ENCODE assay signal across 8 mouse cellular contexts in genomic region chr7:126649231-126650051, GRCm38 (mm10). TPM values are rescaled to one million over a fixed set of nuclear protein-coding genes. Genes with fewer than 3 reads are reported as not detected.
A peak's percentile ranks its signal among the peaks of the same experiment; 100 is the strongest.
DNase-seq lines count a peak whose midpoint lies in the region; ATAC-seq and TF ChIP-seq lines count a peak whose summit lies in the region.

TSS of gene Sgf29 (plus strand) at chr7:126649309.

- H3K9ac ChIP-seq in kidney, embryonic 15.5 days, result peak within 1 kb of the TSS; percentile 75

- DNase-seq in A20 (ENCODE audit: low read depth, low spot score) (peak; percentile 97), liver (peak; percentile 94)
- DNase-seq in heart, embryonic 10.5 days (ENCODE audit: low spot score), result peak; percentile 94
- DNase-seq in spleen, postnatal 4 days (ENCODE audit: low spot score in 2 of 2), result peak; percentile 91 to 97

- H3K27me3 ChIP-seq in heart, embryonic 10.5 days (ENCODE audit: insufficient read depth, poor library complexity, severe bottlenecking), result no peaks in the 10 kb centered on the region
- H3K27me3 ChIP-seq in kidney, embryonic 15.5 days, result no peaks in the 10 kb centered on the region

- TF ChIP-seq CTCF in bone marrow macrophage, adult 2 months (IDR thresholded peaks at IDR 0.05; ENCODE audit: low read depth, low read length), result no peak
- no peak for TF ChIP-seq CTCF in embryonic fibroblast, embryonic 13.5 days (IDR thresholded peaks at IDR 0.05; ENCODE audit: borderline replicate concordance, insufficient read depth, low read length)

- peak within 1 kb of the TSS; percentile 69 for H3K4me3 ChIP-seq in bone marrow macrophage, adult 2 months (ENCODE audit: insufficient read depth, low read length)
- H3K4me3 ChIP-seq in embryonic fibroblast, embryonic 13.5 days (ENCODE audit: insufficient read depth, low read length), result peak within 1 kb of the TSS; percentile 62
- H3K4me3 ChIP-seq in heart, embryonic 10.5 days, result peak within 1 kb of the TSS; percentile 68
- H3K4me3 ChIP-seq in kidney, embryonic 15.5 days (replicated peaks), result peak within 1 kb of the TSS; percentile 77

- H3K4me2 ChIP-seq in kidney, embryonic 15.5 days, result peak within 1 kb of the TSS; percentile 81

- peak; percentile 98 for ATAC-seq in kidney, embryonic 15.5 days (replicated peaks; ENCODE audit: low FRiP score)
- peak; percentile 94 for ATAC-seq in monocyte, adult 5-6 weeks (replicated peaks; ENCODE audit: insufficient number of reproducible peaks, low FRiP score, low TSS enrichment, poor library complexity, severe bottlenecking)

- H3K4me1 ChIP-seq in bone marrow macrophage, adult 2 months (ENCODE audit: control insufficient read depth, insufficient read depth, low read length), result peaks cover 16% of the 10 kb centered on the region
- H3K4me1 ChIP-seq in embryonic fibroblast, embryonic 13.5 days (ENCODE audit: control insufficient read depth, insufficient read depth, low read length), result peaks cover 2% of the 10 kb centered on the region; the same call in 1 of the 2 replicates
- H3K4me1 ChIP-seq in heart, embryonic 10.5 days, result peaks cover 11% of the 10 kb centered on the region
- peaks cover 12% of the 10 kb centered on the region for H3K4me1 ChIP-seq in kidney, embryonic 15.5 days

- 1% methylated on average over 57 of the region's 57 CpGs for WGBS in heart, embryonic 10.5 days
- under 1% methylated on average over 57 of the region's 57 CpGs for WGBS in kidney, embryonic 15.5 days

- TF ChIP-seq POLR2A in bone marrow macrophage, adult 2 months (IDR thresholded peaks at IDR 0.05; ENCODE audit: borderline replicate concordance, low read depth, low read length), result no peak
- TF ChIP-seq POLR2A in embryonic fibroblast, embryonic 13.5 days (IDR thresholded peaks at IDR 0.05; ENCODE audit: low read depth, low read length), result peak; percentile 99

- H3K9me3 ChIP-seq in heart, embryonic 10.5 days, result no peaks in the 10 kb centered on the region
- no peaks in the 10 kb centered on the region for H3K9me3 ChIP-seq in kidney, embryonic 15.5 days (replicated peaks)

- H3K27ac ChIP-seq in bone marrow macrophage, adult 2 months (ENCODE audit: insufficient read depth, low read depth, low read length), result peak within 1 kb of the TSS; percentile 67
- H3K27ac ChIP-seq in embryonic fibroblast, embryonic 13.5 days (ENCODE audit: insufficient read depth, low read length), result peak within 1 kb of the TSS; percentile 49
- H3K27ac ChIP-seq in heart, embryonic 10.5 days, result peak within 1 kb of the TSS; percentile 89
- peak within 1 kb of the TSS; percentile 99 for H3K27ac ChIP-seq in kidney, embryonic 15.5 days

- H3K36me3 ChIP-seq in heart, embryonic 10.5 days, result no peaks in the 10 kb centered on the region
- H3K36me3 ChIP-seq in kidney, embryonic 15.5 days, result no peaks in the 10 kb centered on the region

RNA-seq across cellular contexts. Expression of gene Sgf29, which starts in this region (rescaled TPM):
- 28.6 and 31.7 TPM in 2 replicates for polyA plus RNA-seq in bone marrow macrophage, adult 2 months (2012; ENCODE audit: insufficient read depth, insufficient read length, missing spikeins)
- polyA plus RNA-seq in embryonic fibroblast, embryonic 13.5 days (2011; ENCODE audit: insufficient read length, low read depth, missing spikeins), result 17.7 and 30.3 TPM in 2 replicates
- polyA plus RNA-seq in heart, embryonic 10.5 days (2016; fragmentation: Nextera tagmentation; extraction: Ambion mirVana), result 36.6 and 44.3 TPM in 2 replicates
- polyA plus RNA-seq in kidney, embryonic 15.5 days (2015; fragmentation: Nextera tagmentation; extraction: Ambion mirVana), result 48.2 and 55.0 TPM in 2 replicates
- total RNA-seq in monocyte, adult 5-6 weeks (2017), result 37.5 to 42.9 TPM (median 42.9 TPM) in 3 replicates

Comparison
In these comparisons a context has a peak if more than half of its experiments do, and no peak if none do; other contexts are left out.
1. Peak in every context shown above with its lines: DNase-seq, ATAC-seq, H3K4me3 ChIP-seq and H3K27ac ChIP-seq.
2. H3K27ac ChIP-seq: peak in every context shown above with its lines; median percentile 99 in kidney, embryonic 15.5 days; 89 in heart, embryonic 10.5 days; 67 in bone marrow macrophage, adult 2 months; 49 in embryonic fibroblast, embryonic 13.5 days.